Comparison of ENCODE assay signal across 8 mouse cellular contexts in genomic region chr2:84677270-84677967, GRCm38 (mm10). TPM values are rescaled to one million over a fixed set of nuclear protein-coding genes. Genes with fewer than 3 reads are reported as not detected.
A peak's percentile ranks its signal among the peaks of the same experiment; 100 is the strongest.
DNase-seq lines count a peak whose midpoint lies in the region; ATAC-seq lines count a peak whose summit lies in the region.

No protein-coding gene starts in this region.

- intact Hi-C loops in left cerebral cortex, postnatal 4 days (cut with DNase I): no loop called here

- peak overlapping the region; percentile 61 for H3K9ac ChIP-seq in embryonic facial prominence, embryonic 12.5 days
- peak overlapping the region; percentile 76 for H3K9ac ChIP-seq in intestine, embryonic 16.5 days (ENCODE audit: low read depth, low read length)

- no peaks in the 10 kb centered on the region for H3K27me3 ChIP-seq in embryonic facial prominence, embryonic 12.5 days
- no peaks in the 10 kb centered on the region for H3K27me3 ChIP-seq in intestine, embryonic 16.5 days (replicated peaks; ENCODE audit: control insufficient read depth, insufficient read depth, low read length)

- WGBS in embryonic facial prominence, embryonic 12.5 days: 10% methylated on average over 22 of the region's 22 CpGs
- WGBS in intestine, embryonic 16.5 days: 7% methylated on average over 22 of the region's 22 CpGs

- peak overlapping the region; percentile 80 for H3K4me3 ChIP-seq in embryonic facial prominence, embryonic 12.5 days
- peak overlapping the region; percentile 92 for H3K4me3 ChIP-seq in intestine, embryonic 16.5 days (ENCODE audit: low read length)

- H3K36me3 ChIP-seq in embryonic facial prominence, embryonic 12.5 days: peaks cover 45% of the 10 kb centered on the region
- H3K36me3 ChIP-seq in intestine, embryonic 16.5 days (ENCODE audit: control insufficient read depth, insufficient read depth, low read length): no peaks in the 10 kb centered on the region

- peak; percentile 18 to 80 for DNase-seq in cerebellum, postnatal 10 days
- no peak for DNase-seq in cerebellum, adult 18-20 months
- peak; percentile 49 for DNase-seq in 416B (ENCODE audit: low read depth)
- DNase-seq in neural tube, embryonic 10.5 days (ENCODE audit: extremely low spot score, low spot score): peak; percentile 55
- DNase-seq in frontal cortex, postnatal 36 days (ENCODE audit: low spot score in 2 of 2): no peak
- no peak for DNase-seq in left cerebral cortex, postnatal 4 days

- H3K27ac ChIP-seq in embryonic facial prominence, embryonic 12.5 days: peak overlapping the region; percentile 41; the same call in 1 of the 2 replicates
- H3K27ac ChIP-seq in intestine, embryonic 16.5 days (ENCODE audit: low read length): peak overlapping the region; percentile 64; the same call in 1 of the 2 replicates

- peak overlapping the region; percentile 73 for H3K4me2 ChIP-seq in embryonic facial prominence, embryonic 12.5 days (replicated peaks)
- H3K4me2 ChIP-seq in intestine, embryonic 16.5 days (ENCODE audit: low read depth, low read length): peak overlapping the region; percentile 68

- H3K9me3 ChIP-seq in embryonic facial prominence, embryonic 12.5 days: no peaks in the 10 kb centered on the region
- no peaks in the 10 kb centered on the region for H3K9me3 ChIP-seq in intestine, embryonic 16.5 days (ENCODE audit: control insufficient read depth, low read length)

- H3K4me1 ChIP-seq in embryonic facial prominence, embryonic 12.5 days: peaks cover 16% of the 10 kb centered on the region
- peaks cover 12% of the 10 kb centered on the region for H3K4me1 ChIP-seq in intestine, embryonic 16.5 days (ENCODE audit: control insufficient read depth, insufficient read depth, low read length)

- peak; percentile 36 for ATAC-seq in embryonic facial prominence, embryonic 12.5 days (ENCODE audit: insufficient number of reproducible peaks, insufficient read depth, low FRiP score, low TSS enrichment)
- ATAC-seq in intestine, embryonic 16.5 days: peak; percentile 66

RNA-seq across cellular contexts. Expression of gene Gm28635, which starts 0.4 kb away (rescaled TPM):
- polyA plus RNA-seq in embryonic facial prominence, embryonic 12.5 days (2016; fragmentation: Nextera tagmentation; extraction: Ambion mirVana): not detected in 2 replicates
- not detected in 2 replicates for polyA plus RNA-seq in intestine, embryonic 16.5 days (2015; fragmentation: Nextera tagmentation; extraction: Ambion mirVana)
- 10 to 100 TPM; 11.7 to 13.7 TPM for total RNA-seq in left cerebral cortex, postnatal 4 days (2021)

RNA-seq across cellular contexts. Expression of gene Med19, which starts 0.8 kb away (rescaled TPM):
- 38.0 and 40.7 TPM in 2 replicates for polyA plus RNA-seq in embryonic facial prominence, embryonic 12.5 days (2016; fragmentation: Nextera tagmentation; extraction: Ambion mirVana)
- 29.0 and 31.6 TPM in 2 replicates for polyA plus RNA-seq in intestine, embryonic 16.5 days (2015; fragmentation: Nextera tagmentation; extraction: Ambion mirVana)
- total RNA-seq in left cerebral cortex, postnatal 4 days (2021): 10 to 100 TPM; 42.5 to 45.3 TPM

RNA-seq across cellular contexts. Expression of gene Tmx2, which starts 1.5 kb away (rescaled TPM):
- polyA plus RNA-seq in embryonic facial prominence, embryonic 12.5 days (2016; fragmentation: Nextera tagmentation; extraction: Ambion mirVana): 118 and 122 TPM in 2 replicates
- 151 and 163 TPM in 2 replicates for polyA plus RNA-seq in intestine, embryonic 16.5 days (2015; fragmentation: Nextera tagmentation; extraction: Ambion mirVana)
- 100 to 1,000 TPM; 108 to 124 TPM for total RNA-seq in left cerebral cortex, postnatal 4 days (2021)

RNA-seq across cellular contexts. Expression of gene Selenoh, which starts 6.8 kb away (rescaled TPM):
- 348 and 377 TPM in 2 replicates for polyA plus RNA-seq in embryonic facial prominence, embryonic 12.5 days (2016; fragmentation: Nextera tagmentation; extraction: Ambion mirVana)
- polyA plus RNA-seq in intestine, embryonic 16.5 days (2015; fragmentation: Nextera tagmentation; extraction: Ambion mirVana): 184 and 206 TPM in 2 replicates
- total RNA-seq in left cerebral cortex, postnatal 4 days (2021): 100 to 1,000 TPM in 1 of 2 experiments, 10 to 100 TPM in 1; 96.5 to 104 TPM

RNA-seq across cellular contexts. Expression of gene Btbd18, which starts 18.5 kb away (rescaled TPM):
- polyA plus RNA-seq in embryonic facial prominence, embryonic 12.5 days (2016; fragmentation: Nextera tagmentation; extraction: Ambion mirVana): 0.36 and 0.47 TPM in 2 replicates
- 0.07 and 0.12 TPM in 2 replicates for polyA plus RNA-seq in intestine, embryonic 16.5 days (2015; fragmentation: Nextera tagmentation; extraction: Ambion mirVana)
- not detected for total RNA-seq in left cerebral cortex, postnatal 4 days (2021)

Comparison
In these comparisons a context has a peak if more than half of its experiments do, and no peak if none do; other contexts are left out.
1. DNase-seq: peak in cerebellum, postnatal 10 days (2 of 2), 416B (single experiment) and neural tube, embryonic 10.5 days (single experiment); none in cerebellum, adult 18-20 months (0 of 2), frontal cortex, postnatal 36 days (0 of 2) and left cerebral cortex, postnatal 4 days (single experiment).